Mouse (Mus musculus) liver, postnatal 0 days (tissue): ENCODE measurements around the gene Fbxw2. TPM values are rescaled to one million over a fixed set of nuclear protein-coding genes. Genes with fewer than 3 reads are reported as not detected.
"Not testable (repeated sequence)": the region's sequence is repeated elsewhere in the genome, so short reads cannot be mapped to it uniquely, and the experiment has no call there.

ENCODE experiments used
- ATAC-seq: fragments of 200-750 bp; cut with Nextera tagmentation; 2 replicates; pipeline ENCODE4 v1.8.0; 2017; ENCODE audit warnings: mild to moderate bottlenecking, moderate library complexity
- DNase-seq: peaks from one replicate; pipeline ENCODE4 v3.0.0-alpha.2; 2016
- H3K27ac ChIP-seq: fragments of 300-500 bp; sonication (generic); 2 replicates; pipeline ENCODE4 v1.5.1; 2014; ENCODE audit warnings: antibody characterized with exemption, moderate library complexity, mild to moderate bottlenecking, low read depth
- H3K27me3 ChIP-seq: fragments of 300-500 bp; sonication (generic); 2 replicates; pipeline ENCODE4 v1.6.1; 2014; ENCODE audit warnings: low read length, control low read depth, mixed read lengths; ENCODE audit not compliant: insufficient read depth
- H3K36me3 ChIP-seq: fragments of 300-500 bp; sonication (generic); replicated peaks from 2 replicates; pipeline ENCODE4 v1.6.1; 2014; ENCODE audit warnings: mild to moderate bottlenecking, control low read depth, low read length, moderate library complexity, mixed read lengths; ENCODE audit not compliant: insufficient read depth
- H3K4me1 ChIP-seq: fragments of 300-500 bp; sonication (generic); 2 replicates; pipeline ENCODE4 v1.6.1; 2014; ENCODE audit warnings: antibody characterized with exemption, mild to moderate bottlenecking, control low read depth; ENCODE audit not compliant: insufficient read depth
- H3K4me2 ChIP-seq: fragments of 300-500 bp; sonication (generic); 2 replicates; pipeline ENCODE4 v1.6.1; 2014; ENCODE audit warnings: low read depth, mild to moderate bottlenecking, low read length, moderate library complexity, mixed read lengths
- H3K4me3 ChIP-seq: fragments of 300-500 bp; sonication (generic); 2 replicates; pipeline ENCODE4 v1.5.1; 2014; ENCODE audit warnings: low read depth, low read length
- H3K9ac ChIP-seq: fragments of 300-500 bp; sonication (generic); replicated peaks from 2 replicates; pipeline ENCODE4 v1.6.1; 2014; ENCODE audit warnings: mild to moderate bottlenecking, moderate library complexity
- H3K9me3 ChIP-seq: fragments of 300-500 bp; sonication (generic); 2 replicates; pipeline ENCODE4 v1.6.1; 2016; ENCODE audit warnings: mild to moderate bottlenecking, control low read depth, low read length, mixed read lengths
- CTCF ChIP-seq: sonication (generic); IDR thresholded peaks from 2 replicates; pipeline ENCODE4 v1.5.1; 2016; ENCODE audit warnings: antibody characterized with exemption, low read depth
- EP300 ChIP-seq: IDR thresholded peaks from 2 replicates; pipeline ENCODE4 v1.6.1; 2016; ENCODE audit warnings: antibody characterized with exemption, low read depth, mild to moderate bottlenecking
- WGBS: fragments of 180-500 bp; shearing (Covaris S2); extraction: QIAGEN DNeasy Blood & Tissue Kit; methylation state at CpG from one replicate; pipeline ENCODE4 v1.1.7; 2014; ENCODE audit not compliant: insufficient replicate concordance; 5-methylcytosine and 5-hydroxymethylcytosine counted together
- polyA plus RNA-seq: library from polyadenylated mRNA; unstranded; fragments of >200 nt; fragmentation: Nextera tagmentation; extraction: Ambion mirVana; gene quantifications from 2 replicates; pipeline ENCODE4 v1.2.1, GENCODE M21; 2015

Gene Fbxw2
- polyA plus RNA-seq, 1 experiment from 2014 or later = 38.3 TPM

GRCm38 (mm10) chr2:34835669-34836068 lies 9.6 kb upstream of the Fbxw2 start:
- Histone ChIP-seq H3K36me3 (no peaks in the 10 kb centered on the region), H3K9ac (no peak overlapping the region), H3K27me3 (0 out of 2 replicates have a peak, but pooled peaks cover 3% of the 10 kb centered on the region), H3K4me2 (no peak overlapping the region), H3K27ac (no peak overlapping the region), H3K4me1 (no peaks in the 10 kb centered on the region), H3K4me3 (no peak overlapping the region), H3K9me3 (no peaks in the 10 kb centered on the region)
- ATAC-seq (no peak), DNase-seq (no peak)
- TF ChIP-seq EP300 = no peak
- TF ChIP-seq CTCF = no peak
- 64% methylated on average over 3 of the region's 3 CpGs for WGBS

DNA sequence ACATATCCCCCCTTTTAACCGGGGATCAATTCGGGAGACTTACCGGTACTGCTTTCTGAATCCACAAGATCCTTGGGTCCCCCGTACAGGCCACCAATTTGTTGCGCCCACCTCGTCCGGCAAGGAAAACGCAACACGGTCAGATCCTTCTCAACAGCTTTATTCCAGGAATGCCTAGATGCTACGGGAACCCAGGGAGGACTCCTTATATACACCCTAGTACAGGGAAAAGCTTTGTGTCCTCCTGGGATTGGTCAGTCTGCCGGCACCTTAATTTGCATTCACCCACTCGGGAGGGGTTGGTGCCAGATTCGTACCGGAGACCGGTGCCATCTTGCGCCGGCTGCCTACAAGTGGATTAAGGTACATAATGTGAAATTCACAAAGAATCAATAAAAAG lies 7.5 kb upstream of the Fbxw2 start:
- Histone ChIP-seq H3K36me3 (no peaks in the 10 kb centered on the region), H3K27ac (no peak overlapping the region), H3K4me1 (no peaks in the 10 kb centered on the region; the same call in 1 of the 2 replicates), H3K9me3 (no peaks in the 10 kb centered on the region), H3K9ac (no peak overlapping the region), H3K4me3 (no peak overlapping the region), H3K4me2 (no peak overlapping the region), H3K27me3 (0 out of 2 replicates have a peak, but pooled peaks cover 3% of the 10 kb centered on the region)
- WGBS = 89% methylated on average over 17 of the region's 17 CpGs
- DNase-seq = no peak
- no peak for ATAC-seq
- TF ChIP-seq EP300 (no peak), CTCF (no peak)

DNA sequence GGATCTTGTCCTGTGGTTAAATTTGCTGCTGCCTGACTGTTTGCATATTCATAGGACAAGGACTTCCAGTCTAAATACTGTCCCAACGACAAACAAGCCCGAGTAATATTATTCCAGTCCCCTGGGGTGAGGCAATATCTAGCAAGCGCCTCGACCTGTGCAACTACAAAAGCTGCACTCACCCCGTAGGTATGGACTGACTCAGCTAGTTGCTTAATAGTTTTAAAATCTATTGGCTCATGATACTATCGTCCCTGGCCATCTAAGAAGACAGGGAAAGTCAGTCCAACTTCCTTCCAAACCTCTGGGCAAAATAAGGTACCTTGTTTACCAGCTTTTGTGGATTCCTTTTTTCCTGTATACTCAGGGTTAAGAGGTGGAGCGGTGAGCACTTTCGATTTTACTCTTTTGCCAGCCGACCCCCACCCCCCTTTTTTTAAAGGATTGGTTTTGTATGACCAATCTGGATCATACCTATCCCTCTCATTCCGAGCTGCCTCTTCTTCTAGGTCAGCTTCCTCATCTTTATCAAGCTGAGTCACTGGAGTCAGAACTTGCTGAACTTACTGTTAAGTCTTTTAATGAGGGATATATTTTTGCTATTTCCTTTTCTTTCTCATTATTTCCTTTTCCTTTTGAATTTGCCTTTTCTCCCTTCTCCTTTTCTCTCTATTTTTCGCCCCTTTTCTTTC lies 6.8 kb upstream of the Fbxw2 start, which contains the start of gene Gm34653:
Gm34653 (plus strand) TSS at position 242 of the 692 bp plus-strand sequence.
- not testable (repeated sequence) for H3K27ac ChIP-seq, H3K9me3 ChIP-seq, H3K4me2 ChIP-seq, H3K4me3 ChIP-seq, H3K27me3 ChIP-seq, DNase-seq, H3K9ac ChIP-seq, H3K4me1 ChIP-seq, H3K36me3 ChIP-seq, ATAC-seq
- 56% methylated on average over 11 of the region's 11 CpGs for WGBS

- H3K4me2 ChIP-seq, H3K9ac ChIP-seq, DNase-seq, ATAC-seq, H3K36me3 ChIP-seq, H3K9me3 ChIP-seq, H3K27me3 ChIP-seq, H3K4me3 ChIP-seq, H3K27ac ChIP-seq: not testable (repeated sequence)
- WGBS = 93% methylated on average over 17 of the region's 17 CpGs
- peaks cover 13% of the 10 kb centered on the region for H3K4me1 ChIP-seq
Observed at GRCm38 (mm10) chr2:34830066-34830465, 4.0 kb upstream of the Fbxw2 start.

- Histone ChIP-seq H3K27ac (peak overlapping the region; percentile 92), H3K27me3 (no peaks in the 10 kb centered on the region), H3K4me1 (peaks cover 20% of the 10 kb centered on the region), H3K9ac (no peak overlapping the region), H3K4me2 (no peak overlapping the region), H3K9me3 (no peaks in the 10 kb centered on the region), H3K4me3 (no peak overlapping the region), H3K36me3 (no peaks in the 10 kb centered on the region; the same call in 1 of the 2 replicates)
- peak; percentile 67 for TF ChIP-seq EP300
- no peak for TF ChIP-seq CTCF
- DNase-seq (peak; percentile 37), ATAC-seq (peak; percentile 78)
- 50% methylated on average over 1 of the region's 1 CpGs for WGBS
Observed at GRCm38 (mm10) chr2:34828026-34828425, 1.9 kb upstream of the Fbxw2 start.

DNA sequence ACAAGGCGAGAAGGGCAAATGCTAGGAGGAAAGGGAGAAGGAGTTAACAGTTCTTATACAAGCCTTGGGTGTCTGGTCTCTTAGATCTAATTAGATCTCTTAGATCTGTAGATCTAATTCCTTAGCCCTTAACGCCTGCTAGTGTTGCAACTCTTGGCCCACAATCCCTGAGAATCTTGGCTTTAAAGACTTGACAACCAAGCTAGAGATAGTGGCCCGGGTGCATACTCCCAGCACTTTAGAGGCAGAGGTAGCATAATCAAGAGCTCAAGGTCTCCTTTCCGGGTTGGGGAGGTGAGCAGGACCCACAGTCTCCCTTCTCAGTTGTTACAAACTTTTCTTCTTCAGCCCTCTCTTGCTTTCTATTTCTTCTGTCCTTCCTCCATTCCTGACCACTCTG lies 1.5 kb upstream of the Fbxw2 start:
- no peak for ATAC-seq
- peaks cover 2% of the 10 kb centered on the region for H3K36me3 ChIP-seq
- no peak overlapping the region for H3K4me3 ChIP-seq
- peaks cover 20% of the 10 kb centered on the region for H3K4me1 ChIP-seq
- H3K9me3 ChIP-seq = no peaks in the 10 kb centered on the region
- H3K4me2 ChIP-seq = no peak overlapping the region
- no peak overlapping the region for H3K9ac ChIP-seq
- WGBS = 76% methylated on average over 4 of the region's 4 CpGs
- peak overlapping the region; percentile 92 for H3K27ac ChIP-seq
- no peak for TF ChIP-seq EP300
- no peak for TF ChIP-seq CTCF
- no peaks in the 10 kb centered on the region for H3K27me3 ChIP-seq
- no peak for DNase-seq
